Mouse (Mus musculus) gastrocnemius, adult 18-20 months (tissue): Measurements from ENCODE around the gene Myof. TPM values are rescaled to one million over a fixed set of nuclear protein-coding genes. Genes with fewer than 3 reads are reported as not detected.

ENCODE experiments used
- DNase-seq: peaks from one replicate; pipeline ENCODE4 v3.0.0; 2021; ENCODE audit warnings: low spot score
- total RNA-seq, 2 experiments: library from RNA; stranded (reverse); gene quantifications; 2 replicates each; pipeline ENCODE4 v1.2.3; 2021

The Myof gene
- total RNA-seq, 2 experiments from 2014 or later, result 4.1 to 5.3 TPM

- DNase-seq, result no peak
Measured at GRCm38 (mm10) chr19:37876605-37877245, 166.7 kb downstream of the Myof start.

GRCm38 (mm10) chr19:37873499-37873898, 169.9 kb downstream of the Myof start:
- DNase-seq, result no peak

DNA sequence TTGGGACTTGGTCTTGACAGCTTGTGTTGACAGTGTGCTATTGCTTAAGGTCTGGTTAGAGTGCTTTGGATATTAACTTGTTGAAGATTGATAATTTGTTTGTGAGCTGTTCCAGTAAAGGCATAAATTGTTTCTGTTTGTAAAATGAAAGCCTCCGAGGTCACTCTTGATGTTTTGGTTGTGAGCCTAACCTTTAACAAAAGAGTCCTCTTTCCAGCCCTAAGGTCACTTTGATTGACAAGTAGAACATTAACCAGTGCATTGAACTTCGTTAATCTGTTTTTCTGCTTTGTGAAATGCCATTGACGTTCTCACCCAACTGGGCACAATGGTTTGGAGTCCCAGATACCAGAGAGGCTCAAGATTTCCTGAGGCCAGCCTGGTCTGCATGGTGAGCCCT, 175.8 kb downstream of the Myof start:
- DNase-seq, result no peak

- no peak for DNase-seq
Measured at GRCm38 (mm10) chr19:37866994-37867393, 176.4 kb downstream of the Myof start.

DNA sequence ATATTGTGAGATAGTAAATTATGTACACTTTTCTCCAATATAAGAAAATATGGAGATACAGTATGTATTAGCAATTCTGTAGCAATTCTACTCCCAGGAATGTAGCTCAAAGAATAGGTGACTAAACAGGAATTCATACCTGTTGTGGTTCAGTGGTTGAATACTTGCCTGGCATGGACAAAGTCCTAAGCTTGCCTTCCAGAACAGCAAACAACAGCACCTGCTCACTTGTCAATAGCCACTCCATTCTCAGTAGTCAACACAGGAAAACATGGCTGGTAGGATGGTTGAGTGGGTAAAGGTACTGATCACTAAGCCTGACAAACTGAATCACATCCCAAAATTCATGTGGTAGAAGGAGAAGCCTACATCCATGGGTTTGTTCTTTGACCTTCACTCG, 182.2 kb downstream of the Myof start:
- no peak for DNase-seq

DNA sequence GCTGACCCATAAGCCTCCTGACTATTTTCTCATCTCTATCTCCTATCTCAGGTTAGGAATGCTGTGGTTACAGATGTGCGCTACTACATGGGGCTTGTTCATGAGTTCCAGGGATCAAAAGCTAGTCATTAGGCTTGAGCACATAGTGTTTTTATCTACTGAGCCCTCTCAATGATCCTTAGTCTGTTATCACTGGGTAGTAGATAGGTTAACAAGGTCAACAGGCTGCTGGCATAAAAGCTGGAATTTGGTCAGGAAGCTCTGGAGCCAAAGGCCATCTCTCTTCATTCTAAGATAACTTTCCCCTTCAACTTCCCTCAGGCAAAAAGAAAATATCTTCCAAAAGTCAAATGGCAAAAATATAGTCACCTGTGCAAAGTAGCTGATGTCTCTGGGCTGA, 183.1 kb downstream of the Myof start:
- no peak for DNase-seq

DNA sequence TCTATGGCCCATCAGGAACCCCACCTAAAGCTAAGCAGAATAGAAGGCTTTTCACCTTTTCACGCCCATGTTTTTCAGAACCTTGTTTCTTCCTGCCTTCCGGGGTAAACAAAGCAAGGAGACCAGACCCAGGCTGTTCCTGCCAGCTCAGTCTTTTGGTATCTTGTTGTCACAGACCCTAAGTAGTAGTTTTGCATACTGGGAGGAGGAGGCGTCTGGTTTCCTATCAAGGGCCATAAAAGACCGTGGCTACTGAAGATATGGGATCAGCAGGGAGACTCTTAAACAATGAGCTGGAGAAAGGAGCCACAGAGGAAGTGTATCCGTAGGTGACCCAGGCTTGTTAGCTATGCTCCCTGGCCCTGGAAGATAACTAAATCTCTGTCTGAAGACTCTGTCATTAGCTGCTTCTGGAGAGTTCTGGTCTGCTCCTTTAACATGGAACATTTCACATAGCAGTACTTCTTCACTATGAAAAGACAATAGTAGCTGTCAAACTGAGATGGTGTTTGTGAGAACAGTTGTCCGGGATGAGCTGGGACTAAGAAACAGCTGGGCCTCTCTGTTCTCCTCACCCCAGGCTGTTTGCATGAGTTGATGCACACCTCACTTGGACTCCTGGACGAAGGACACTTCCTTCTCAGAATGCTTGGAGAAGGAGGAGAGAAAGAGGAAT, 184.8 kb downstream of the Myof start:
- DNase-seq, result no peak

DNA sequence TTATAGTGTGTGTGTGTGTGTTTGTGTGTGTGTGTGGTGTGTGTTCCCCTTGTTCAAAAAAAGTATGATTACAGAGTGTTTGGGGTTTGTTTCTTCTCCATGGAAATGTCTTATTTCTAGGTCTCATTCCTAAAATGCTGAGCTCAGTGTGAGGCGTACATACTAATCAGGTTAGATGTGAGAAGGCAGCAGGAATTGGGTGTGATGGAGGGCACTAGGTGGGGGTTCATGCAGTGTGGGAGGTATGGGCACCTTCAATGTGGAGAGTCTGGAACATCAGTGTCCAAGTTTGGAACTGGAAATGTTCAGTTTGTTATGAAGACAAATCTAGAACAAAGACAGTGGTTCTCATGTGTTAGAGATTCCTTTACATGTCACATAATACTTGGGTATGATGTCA, 191.3 kb downstream of the Myof start:
- DNase-seq, result no peak

DNA sequence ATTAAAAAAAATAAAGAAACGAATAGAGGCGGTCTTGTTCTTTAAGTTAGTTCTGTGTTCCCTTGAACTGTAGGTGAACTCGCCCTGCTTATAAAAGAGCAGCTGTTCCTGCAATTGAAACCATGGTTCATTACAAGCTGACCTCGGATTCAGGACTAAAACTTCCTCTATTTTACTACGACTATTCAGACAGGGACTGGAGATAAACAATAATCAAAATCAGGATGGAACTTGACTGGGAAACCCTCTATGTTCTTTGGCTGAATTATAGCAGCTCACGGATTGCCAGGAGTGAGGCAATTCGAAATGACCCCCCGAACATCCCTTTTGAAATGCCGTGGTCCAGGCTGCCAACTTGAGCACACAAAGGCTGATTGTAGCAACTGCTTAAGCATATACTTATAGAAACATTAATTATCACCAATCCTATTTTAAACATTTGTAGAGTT, 191.8 kb downstream of the Myof start:
- no peak for DNase-seq

Other genes with a start within 250 kb of the Myof start
- gene Cep55, start 11.4 kb upstream of the Myof start, total RNA-seq, result not detected
- gene Ffar4, start 53.5 kb upstream of the Myof start, total RNA-seq, result not detected
- gene Rbp4, start 81.7 kb upstream of the Myof start, total RNA-seq, result 1 to 10 TPM; 1.2 to 5.1 TPM
- not detected for gene Pde6c, start 89.2 kb upstream of the Myof start, total RNA-seq
- 10 to 100 TPM; 11.6 to 12.1 TPM for gene Fra10ac1, start 180.6 kb upstream of the Myof start, total RNA-seq
- 1 to 10 TPM; 4.3 to 6.8 TPM for gene Lgi1, start 221.0 kb upstream of the Myof start, total RNA-seq